Mouse (Mus musculus) CH12.LX (cell line): ENCODE data around the gene Vti1a. TPM values are rescaled to one million over a fixed set of nuclear protein-coding genes. Genes with fewer than 3 reads are reported as not detected.

ENCODE experiments used
- DNase-seq: peaks from one replicate; pipeline ENCODE4 v3.0.0-alpha.2; 2013; ENCODE audit errors: extremely low read depth
- H3K27ac ChIP-seq: 2 replicates; pipeline ENCODE4 v1.5.1; 2012; ENCODE audit warnings: low read depth, mild to moderate bottlenecking, control low read depth, moderate library complexity; ENCODE audit not compliant: insufficient read depth
- H3K27me3 ChIP-seq: replicated peaks from 2 replicates; pipeline ENCODE3; 2012; ENCODE audit warnings: inconsistent platforms
- H3K36me3 ChIP-seq, 2 experiments: replicated peaks in 1 of 2; 2 replicates each; pipeline versions ENCODE3 to v1.6.1; 2012; ENCODE audit warnings: inconsistent platforms in 1 of 2, low read length in 1 of 2, mild to moderate bottlenecking in 1 of 2, mixed read lengths in 1 of 2, moderate library complexity in 1 of 2; ENCODE audit not compliant: control insufficient read depth in 1 of 2, insufficient read depth in 1 of 2
- H3K4me1 ChIP-seq, 2 experiments: 2 replicates each; pipeline ENCODE4 v1.6.1; 2012; ENCODE audit warnings: inconsistent platforms in 1 of 2, moderate library complexity in 1 of 2; ENCODE audit not compliant: insufficient read depth in 2 of 2, control insufficient read depth in 1 of 2
- H3K4me2 ChIP-seq: 2 replicates; pipeline ENCODE4 v1.6.1; 2012; ENCODE audit warnings: low read depth, mild to moderate bottlenecking, control low read depth; ENCODE audit not compliant: poor library complexity, insufficient read depth, severe bottlenecking
- H3K4me3 ChIP-seq, 3 experiments: fragments of 150-350 bp in 1 of 3; sonication (generic) in 1 of 3; replicated peaks in 1 of 3; 2 replicates each; pipeline versions ENCODE3 to v1.5.1; 2011 to 2012; ENCODE audit warnings: low read depth in 2 of 3, low read length in 2 of 3, mild to moderate bottlenecking in 2 of 3, moderate library complexity in 2 of 3, control low read depth in 1 of 3, improper control_type of control experiment in 1 of 3, inconsistent platforms in 1 of 3, mixed read lengths in 1 of 3; ENCODE audit not compliant: poor library complexity in 1 of 3
- H3K79me2 ChIP-seq: replicated peaks from 2 replicates; pipeline ENCODE4 v1.6.1; 2012; ENCODE audit warnings: mild to moderate bottlenecking, moderate library complexity; ENCODE audit not compliant: control insufficient read depth, poor library complexity, insufficient read depth, severe bottlenecking; ENCODE audit errors: extremely low read depth
- H3K9ac ChIP-seq: 2 replicates; pipeline ENCODE4 v1.6.1; 2012; ENCODE audit warnings: low read depth, mild to moderate bottlenecking, control low read depth, moderate library complexity; ENCODE audit not compliant: insufficient read depth
- H3K9me3 ChIP-seq: replicated peaks from 2 replicates; pipeline ENCODE3; 2012; ENCODE audit warnings: low read length, inconsistent platforms, mixed read lengths
- BHLHE40 ChIP-seq: IDR thresholded peaks from 2 replicates; pipeline ENCODE4 v1.6.1; 2011; ENCODE audit warnings: mild to moderate bottlenecking, low read depth, low read length, improper control_type of control experiment
- CHD1 ChIP-seq: IDR thresholded peaks from 2 replicates; pipeline ENCODE4 v1.6.1; 2012; ENCODE audit warnings: low read depth, low read length, improper control_type of control experiment, inconsistent platforms
- CHD2 ChIP-seq: IDR thresholded peaks from 2 replicates; pipeline ENCODE4 v1.6.1; 2011; ENCODE audit warnings: low read length, improper control_type of control experiment
- CTCF ChIP-seq, 2 experiments: IDR thresholded peaks in 1 of 2; conservative IDR thresholded peaks in 1 of 2; 2 replicates each; pipeline ENCODE4 v1.5.1; 2011 to 2012; ENCODE audit warnings: low read depth in 2 of 2, low read length in 2 of 2, improper control_type of control experiment in 1 of 2, inconsistent platforms in 1 of 2, mild to moderate bottlenecking in 1 of 2, moderate library complexity in 1 of 2
- EP300 ChIP-seq: IDR thresholded peaks from 2 replicates; pipeline ENCODE4 v1.6.1; 2011; ENCODE audit warnings: low read length, improper control_type of control experiment
- ETS1 ChIP-seq: conservative IDR thresholded peaks from 2 replicates; pipeline ENCODE4 v1.6.1; 2012; ENCODE audit warnings: low read depth, mild to moderate bottlenecking, inconsistent platforms, low read length, improper control_type of control experiment, moderate library complexity
- GABPA ChIP-seq: IDR thresholded peaks from 2 replicates; pipeline ENCODE4 v1.6.1; 2012; ENCODE audit warnings: low read depth, low read length, improper control_type of control experiment, inconsistent platforms; ENCODE audit not compliant: insufficient replicate concordance
- HCFC1 ChIP-seq: IDR thresholded peaks from 2 replicates; pipeline ENCODE4 v1.6.1; 2012; ENCODE audit warnings: low read depth, mild to moderate bottlenecking, inconsistent platforms, low read length, improper control_type of control experiment
- JUN ChIP-seq: IDR thresholded peaks from 2 replicates; pipeline ENCODE4 v1.6.1; 2011; ENCODE audit warnings: low read depth, mild to moderate bottlenecking, low read length, improper control_type of control experiment, moderate library complexity; ENCODE audit not compliant: insufficient read depth
- JUND ChIP-seq: conservative IDR thresholded peaks from 2 replicates; pipeline ENCODE4 v1.6.1; 2011; ENCODE audit warnings: low read depth, low read length, improper control_type of control experiment
- MAFK ChIP-seq: IDR thresholded peaks from 2 replicates; pipeline ENCODE4 v1.6.1; 2011; ENCODE audit warnings: low read length, improper control_type of control experiment; ENCODE audit not compliant: insufficient replicate concordance
- MAX ChIP-seq: IDR thresholded peaks from 2 replicates; pipeline ENCODE4 v1.6.1; 2011; ENCODE audit warnings: low read length, improper control_type of control experiment
- MAZ ChIP-seq: IDR thresholded peaks from 2 replicates; pipeline ENCODE4 v1.6.1; 2012; ENCODE audit warnings: low read depth, mild to moderate bottlenecking, inconsistent platforms, low read length, improper control_type of control experiment, moderate library complexity
- MEF2A ChIP-seq: IDR thresholded peaks from 2 replicates; pipeline ENCODE4 v1.6.1; 2014; ENCODE audit warnings: low read depth, mild to moderate bottlenecking, inconsistent platforms, low read length, improper control_type of control experiment, borderline replicate concordance
- MXI1 ChIP-seq: IDR thresholded peaks from 2 replicates; pipeline ENCODE4 v1.6.1; 2011; ENCODE audit warnings: mild to moderate bottlenecking, low read depth, low read length, improper control_type of control experiment
- NRF1 ChIP-seq: IDR thresholded peaks from 2 replicates; pipeline ENCODE4 v1.6.1; 2014; ENCODE audit warnings: low read depth, mild to moderate bottlenecking, inconsistent platforms, low read length, improper control_type of control experiment, moderate library complexity
- PAX5 ChIP-seq: IDR thresholded peaks from 2 replicates; pipeline ENCODE4 v1.6.1; 2012; ENCODE audit warnings: low read length, inconsistent platforms, mixed read lengths
- POLR2AphosphoS2 ChIP-seq: IDR thresholded peaks from 2 replicates; pipeline ENCODE4 v1.6.1; 2011; ENCODE audit warnings: low read depth, low read length, improper control_type of control experiment
- SIN3A ChIP-seq: IDR thresholded peaks from 2 replicates; pipeline ENCODE4 v1.6.1; 2012; ENCODE audit warnings: low read length, improper control_type of control experiment, inconsistent platforms
- SMC3 ChIP-seq: IDR thresholded peaks from 2 replicates; pipeline ENCODE4 v1.6.1; 2011; ENCODE audit warnings: low read depth, low read length, improper control_type of control experiment
- TBP ChIP-seq: conservative IDR thresholded peaks from 2 replicates; pipeline ENCODE4 v1.6.1; 2011; ENCODE audit warnings: low read depth, low read length, improper control_type of control experiment
- TCF12 ChIP-seq: IDR thresholded peaks from 2 replicates; pipeline ENCODE4 v1.6.1; 2014; ENCODE audit warnings: low read depth, mild to moderate bottlenecking, inconsistent platforms, low read length, improper control_type of control experiment
- UBTF ChIP-seq: IDR thresholded peaks from 2 replicates; pipeline ENCODE4 v1.6.1; 2012; ENCODE audit warnings: low read depth, mild to moderate bottlenecking, inconsistent platforms, low read length, improper control_type of control experiment, moderate library complexity
- USF1 ChIP-seq: IDR thresholded peaks from 2 replicates; pipeline ENCODE4 v1.6.1; 2014; ENCODE audit warnings: low read depth, mild to moderate bottlenecking, inconsistent platforms, low read length, improper control_type of control experiment
- USF2 ChIP-seq: conservative IDR thresholded peaks from 2 replicates; pipeline ENCODE4 v1.6.1; 2011; ENCODE audit warnings: low read depth, low read length, improper control_type of control experiment
- ZC3H11A ChIP-seq: IDR thresholded peaks from 2 replicates; pipeline ENCODE4 v1.6.1; 2012; ENCODE audit warnings: low read depth, mild to moderate bottlenecking, inconsistent platforms, low read length, improper control_type of control experiment
- ZKSCAN1 ChIP-seq: IDR thresholded peaks from 2 replicates; pipeline ENCODE4 v1.6.1; 2012; ENCODE audit warnings: low read depth, inconsistent platforms, low read length, improper control_type of control experiment, borderline replicate concordance
- ZMIZ1 ChIP-seq: IDR thresholded peaks from 2 replicates; pipeline ENCODE4 v1.6.1; 2012; ENCODE audit warnings: low read depth, mild to moderate bottlenecking, inconsistent platforms, low read length, improper control_type of control experiment
- ZNF384 ChIP-seq: IDR thresholded peaks from 2 replicates; pipeline ENCODE4 v1.6.1; 2012; ENCODE audit warnings: low read depth, low read length, improper control_type of control experiment, inconsistent platforms
- dilution Hi-C: fragments of 300-500 bp; cut with MboI; formaldehyde crosslinking; loops from 2 replicates; pipeline ENCODE4 v1.14.3; 2020; ENCODE audit warnings: low sequenced_read_pairs; ENCODE audit not compliant: extremely low pct_unique_long_range_greater_than_20kb, extremely low pct_ligation_motif_present
- in situ Hi-C: fragments of 300-500 bp; cut with MboI; formaldehyde crosslinking; loops from 3 replicates; pipeline ENCODE4 v1.14.3; 2019; ENCODE audit warnings: low sequenced_read_pairs, low pct_ligation_motif_present, low pct_unique_long_range_greater_than_20kb, mixed read lengths
- polyA plus RNA-seq: library from polyadenylated mRNA; unstranded; fragments of >175 nt; gene quantifications from 2 replicates; pipeline ENCODE4 v1.2.1, GENCODE M21; 2012; ENCODE audit warnings: low read depth; ENCODE audit not compliant: insufficient read length
- total RNA-seq, 2 experiments: library from RNA; depleted of rRNA; stranded (reverse); fragments of 300-350 nt in 1 of 2; fragments of >200 nt in 1 of 2; gene quantifications; 2 replicates each; pipeline ENCODE4 v1.2.3; 2012 to 2014

Gene Vti1a
- total and polyA plus RNA-seq, 3 experiments, result 22.3 to 27.6 (median 23.5) TPM

DNA sequence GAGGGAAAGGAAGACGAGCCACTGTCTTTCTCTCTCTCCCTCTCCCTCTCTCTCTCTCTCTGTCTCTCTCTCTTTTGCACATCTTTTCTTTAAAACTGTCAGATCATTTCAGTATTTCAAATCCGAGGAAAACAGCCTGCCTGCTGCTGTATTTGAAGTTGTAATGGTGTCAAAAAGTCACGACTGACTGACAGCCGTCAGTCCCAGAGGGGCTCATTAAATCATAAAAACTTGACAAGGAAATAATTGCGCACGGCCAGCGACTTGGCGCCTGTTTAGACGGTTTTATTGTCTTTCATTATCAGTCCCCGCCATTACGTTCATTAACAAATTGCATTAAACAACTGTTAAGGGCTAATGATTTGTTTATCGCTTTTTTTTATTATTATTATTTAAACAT lies 310.9 kb downstream of the Vti1a start:
- Histone ChIP-seq H3K4me2 (no peak overlapping the region), H3K27ac (no peak overlapping the region), H3K36me3 (peaks cover 0 to 15% of the 10 kb centered on the region in 2 experiments), H3K27me3 (no peaks in the 10 kb centered on the region), H3K79me2 (no peaks in the 10 kb centered on the region), H3K4me3 (no peak overlapping the region), H3K9ac (no peak overlapping the region), H3K4me1 (no peaks in the 10 kb centered on the region), H3K9me3 (no peaks in the 10 kb centered on the region)
- in situ Hi-C loops, result no loop called here
- no peak for DNase-seq
- dilution Hi-C loops, result no loop called here
- TF ChIP-seq PAX5 (no peak), GABPA (no peak), MAX (no peak), EP300 (no peak), HCFC1 (no peak), JUN (no peak), NRF1 (no peak), USF2 (no peak), ZMIZ1 (no peak), JUND (no peak), ETS1 (no peak), MAFK (no peak), BHLHE40 (no peak), TBP (no peak), MXI1 (no peak), TCF12 (no peak), CHD2 (no peak), USF1 (no peak), MEF2A (no peak), CTCF (conservative IDR thresholded peaks at IDR 0.05 in 1 of 2, IDR thresholded peaks at IDR 0.05 in 1 of 2; ENCODE audit: low read depth in 2 of 2, low read length in 2 of 2) (no peak)

DNA sequence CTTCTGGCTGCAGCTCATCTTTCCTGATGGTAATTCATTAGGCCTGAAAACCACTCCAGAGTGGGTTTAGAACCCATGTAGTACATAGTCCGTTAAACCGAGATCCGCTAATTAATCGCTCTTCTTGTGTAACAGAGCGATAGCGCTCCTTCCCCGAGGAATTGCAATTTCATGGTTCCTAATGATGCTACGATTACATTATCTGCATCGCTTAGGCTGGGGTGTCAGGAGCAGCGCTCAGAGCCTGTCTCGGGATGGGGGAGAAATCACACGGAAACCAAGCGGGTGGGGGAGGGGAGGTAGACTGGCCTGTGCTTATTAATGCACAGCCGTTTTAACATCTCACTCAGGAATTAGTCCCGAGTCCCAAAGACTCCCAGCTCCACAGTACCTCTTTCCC lies 319.4 kb downstream of the Vti1a start:
- no peak overlapping the region for H3K9ac ChIP-seq
- in situ Hi-C loops (no loop called here), dilution Hi-C loops (no loop called here)
- H3K27me3 ChIP-seq, result peaks cover 7% of the 10 kb centered on the region
- H3K4me3 ChIP-seq, result no peak overlapping the region
- H3K4me2 ChIP-seq, result no peak overlapping the region
- TF ChIP-seq NRF1 (no peak), GABPA (no peak), CHD1 (no peak), POLR2AphosphoS2 (no peak), PAX5 (no peak), UBTF (no peak), SMC3 (no peak), USF1 (no peak), ZNF384 (no peak), MAZ (no peak), EP300 (no peak), ZC3H11A (no peak), USF2 (no peak), SIN3A (no peak), ZKSCAN1 (no peak)
- H3K79me2 ChIP-seq, result no peaks in the 10 kb centered on the region
- H3K36me3 ChIP-seq, result no peaks in the 10 kb centered on the region
- peaks cover 2% of the 10 kb centered on the region for H3K9me3 ChIP-seq
- no peak overlapping the region for H3K27ac ChIP-seq
- DNase-seq, result no peak
- H3K4me1 ChIP-seq, result no peaks in the 10 kb centered on the region
